Mouse (Mus musculus): Measurements from ENCODE around the gene Mef2a.

Mef2a gene

GRCm38 (mm10) chr7:67206496-67206895 lies 166.2 kb downstream of the Mef2a start:
- DNase-seq = no peak

DNA sequence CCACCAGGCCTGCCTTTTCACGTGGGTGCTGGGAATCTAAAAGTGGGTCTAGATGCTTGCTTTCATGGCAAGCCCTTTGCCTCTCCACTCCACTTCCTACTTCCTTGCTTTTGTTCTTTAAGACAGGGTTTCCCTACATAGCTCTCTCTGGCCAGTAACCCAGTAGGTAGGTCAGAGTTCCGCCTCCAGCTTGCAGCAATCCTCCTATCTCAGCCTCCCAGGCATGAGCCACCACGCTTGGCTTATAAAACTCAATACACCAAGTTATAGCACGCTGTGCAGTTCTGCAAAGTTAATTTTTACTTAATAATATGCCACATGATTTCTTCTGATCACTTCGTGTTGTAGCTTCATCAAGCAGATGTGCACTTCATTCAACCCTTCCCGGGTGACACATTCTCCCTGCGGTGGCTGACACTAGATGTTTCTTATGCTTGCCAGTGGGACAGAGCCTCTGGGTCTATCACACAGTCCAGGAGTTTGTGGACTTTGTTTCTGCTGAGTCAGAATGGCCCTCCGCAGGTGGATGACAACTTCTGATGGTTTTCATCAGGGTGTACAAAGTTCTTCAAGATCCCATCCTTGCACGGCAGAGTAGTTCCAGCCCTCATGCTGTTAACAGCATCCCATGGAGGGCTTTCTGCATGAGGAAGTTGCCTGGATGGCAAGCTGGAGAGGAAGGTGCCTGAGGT lies 166.8 kb downstream of the Mef2a start:
- no peak for DNase-seq

GRCm38 (mm10) chr7:67203625-67204024 lies 169.0 kb downstream of the Mef2a start:
- DNase-seq = no peak

DNA sequence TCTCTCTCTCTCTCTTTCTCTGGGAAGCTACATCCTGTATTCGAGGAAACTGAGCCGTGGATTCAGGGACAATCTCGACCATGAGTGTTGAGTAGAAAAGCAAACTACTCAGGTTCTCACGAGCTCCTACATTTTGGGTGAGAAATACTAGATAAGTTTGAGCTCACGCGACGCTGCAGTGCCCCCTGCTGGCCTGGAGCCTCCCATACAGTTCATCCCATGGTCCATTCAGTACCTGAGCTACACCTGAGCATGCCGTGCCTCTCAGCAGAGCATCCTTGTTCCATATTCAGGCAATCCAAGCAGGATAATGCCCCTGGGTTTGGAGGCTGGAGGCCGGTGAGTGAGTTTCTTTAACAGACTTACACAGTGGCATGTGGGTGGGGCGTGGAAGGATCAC lies 173.2 kb downstream of the Mef2a start:
- peak; percentile 56 to 64 for DNase-seq

- no peak for DNase-seq
These were observed 188.9 kb downstream of the Mef2a start for GRCm38 (mm10) chr7:67183786-67184185.
